Mouse (Mus musculus): ENCODE data around the gene Fam151b.

Gene Fam151b

GRCm38 (mm10) chr13:92483852-92484463 is at the start of gene Fam151b:
Gene Fam151b (minus strand): TSS chr13:92484015.
- peak; percentile 73 to 84 for DNase-seq (ENCODE audit: low spot score in 2 of 2)

DNA sequence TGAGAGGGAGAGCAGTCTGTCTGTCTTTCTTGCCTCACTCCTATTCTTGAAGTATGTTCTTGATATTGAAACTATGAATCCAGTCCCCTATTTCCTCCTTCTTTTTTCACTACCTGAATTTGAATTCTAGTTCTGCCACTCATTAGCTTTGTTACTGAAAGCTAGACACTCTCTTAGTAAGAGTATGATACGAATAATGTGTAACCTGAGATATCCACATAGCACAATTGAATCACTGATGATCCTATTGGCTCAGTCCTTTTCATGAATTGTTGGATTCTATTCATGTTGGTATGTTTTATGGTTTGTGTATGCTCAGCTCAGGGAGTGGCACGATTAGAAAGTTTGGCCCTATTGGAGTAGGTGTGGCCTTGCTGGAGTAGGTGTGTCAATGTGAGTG is 48.4 kb upstream of the Fam151b start:
- no peak for DNase-seq (ENCODE audit: low spot score in 2 of 2)

DNA sequence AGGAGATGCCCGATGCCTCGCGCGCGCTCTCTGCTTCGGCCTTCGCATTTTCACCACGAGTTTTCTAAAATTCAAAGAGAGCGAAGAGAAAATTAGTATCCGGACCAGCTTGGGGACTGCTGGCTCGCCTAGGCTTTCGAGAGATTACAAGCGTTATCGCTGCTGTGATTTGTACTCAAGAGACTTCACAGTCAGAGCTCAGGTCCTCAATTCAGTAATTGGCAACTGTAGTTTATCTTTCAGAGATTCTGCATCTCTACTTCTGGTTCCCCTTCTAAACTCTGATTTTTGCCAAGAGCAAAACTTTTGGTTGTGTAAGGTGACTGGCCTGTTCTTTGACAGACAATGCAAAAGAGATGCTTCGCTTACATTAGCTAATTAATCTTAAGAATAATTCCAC is 47.4 kb upstream of the Fam151b start:
- DNase-seq (ENCODE audit: low spot score in 2 of 2), result no peak

GRCm38 (mm10) chr13:92530721-92531211 is 47.0 kb upstream of the Fam151b start, which contains the start of gene Zfyve16:
Gene Zfyve16 (minus strand): TSS chr13:92530868.
- DNase-seq (ENCODE audit: low spot score in 2 of 2), result peak; percentile 96 to 97

- DNase-seq (ENCODE audit: low spot score in 2 of 2), result no peak
These were observed 46.3 kb upstream of the Fam151b start for GRCm38 (mm10) chr13:92529828-92530720.

DNA sequence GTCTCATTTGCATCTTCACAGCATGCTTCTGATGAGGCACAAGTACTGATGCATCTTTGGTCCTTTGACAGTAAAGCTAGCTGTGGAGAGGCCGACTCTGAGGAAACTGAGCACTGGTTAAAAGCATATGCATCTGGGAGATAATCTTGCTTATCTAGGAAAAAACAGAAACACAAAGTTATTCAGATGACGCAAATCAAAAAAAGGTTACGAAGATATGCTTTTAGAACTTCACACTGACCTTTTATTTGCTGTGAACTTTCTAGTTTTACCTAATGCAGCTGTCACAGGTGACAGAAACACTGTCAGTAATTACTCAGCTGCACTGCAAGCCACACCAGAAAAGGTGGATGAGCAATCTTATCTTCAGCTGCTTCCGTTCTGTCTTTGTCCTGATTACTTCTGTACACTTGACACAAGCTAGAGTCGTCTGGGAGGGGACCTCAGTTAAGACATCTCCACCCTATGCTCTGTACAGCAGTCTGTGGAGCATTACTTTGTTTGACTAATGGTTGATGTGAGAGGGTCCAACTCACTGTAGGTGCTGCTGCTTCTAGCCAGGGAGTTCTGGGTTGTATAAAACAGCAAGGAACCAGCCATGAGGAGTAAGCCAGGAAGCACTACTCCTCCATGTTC is 39.5 kb upstream of the Fam151b start:
- no peak for DNase-seq (ENCODE audit: low spot score in 2 of 2)

- no peak for DNase-seq (ENCODE audit: low spot score in 2 of 2)
These were observed 21.1 kb upstream of the Fam151b start for GRCm38 (mm10) chr13:92504871-92505270.

GRCm38 (mm10) chr13:92491923-92492322 is 8.1 kb upstream of the Fam151b start:
- DNase-seq (ENCODE audit: low spot score in 2 of 2), result no peak

GRCm38 (mm10) chr13:92490817-92491216 is 7.0 kb upstream of the Fam151b start:
- DNase-seq (ENCODE audit: low spot score in 2 of 2), result no peak

DNA sequence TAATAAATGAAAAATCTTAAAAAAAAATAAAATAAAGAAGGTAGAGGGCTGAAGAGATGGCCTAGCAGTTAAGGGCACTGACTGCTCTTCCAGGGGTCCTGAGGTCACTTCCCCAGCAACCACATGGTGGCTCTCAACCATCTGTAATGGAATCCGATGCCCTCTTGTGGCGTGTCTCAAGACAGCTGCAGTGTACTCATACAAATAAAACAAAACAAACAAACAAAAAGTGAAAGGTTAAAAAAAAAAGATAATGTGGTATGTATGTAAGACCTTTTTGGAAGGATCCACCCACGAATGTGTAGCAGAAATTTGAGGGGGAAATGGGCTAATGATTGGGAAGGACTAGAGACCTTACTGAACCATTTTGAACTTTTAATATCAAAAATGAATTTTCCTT is 467 bp downstream of the Fam151b start:
- DNase-seq (ENCODE audit: low spot score in 2 of 2), result peak; percentile 15 to 16

- DNase-seq (ENCODE audit: low spot score in 2 of 2), result no peak
These were observed 13.7 kb downstream of the Fam151b start for GRCm38 (mm10) chr13:92470151-92470550.

- no peak for DNase-seq (ENCODE audit: low spot score in 2 of 2)
These were observed 14.4 kb downstream of the Fam151b start for GRCm38 (mm10) chr13:92469381-92469780.

DNA sequence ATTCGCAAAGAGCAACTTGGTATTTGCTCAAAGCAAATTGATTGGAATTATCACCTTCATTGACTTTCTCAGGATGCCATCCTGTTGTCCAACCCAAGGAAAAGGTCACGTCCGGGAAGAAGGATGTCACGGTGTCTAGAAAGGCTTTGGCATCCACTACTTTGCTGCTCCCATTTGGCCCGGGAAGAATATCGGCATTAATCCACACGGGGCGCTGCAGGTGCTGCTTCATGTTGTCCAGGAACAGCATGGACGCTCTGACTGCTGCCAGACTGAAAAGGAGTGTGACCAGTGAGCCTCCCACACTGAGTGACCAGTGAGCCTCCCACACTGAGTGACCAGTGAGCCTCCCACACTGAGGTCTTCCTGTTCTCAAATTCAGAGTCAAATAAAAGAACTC is 15.9 kb downstream of the Fam151b start:
- no peak for DNase-seq (ENCODE audit: low spot score in 2 of 2)

DNA sequence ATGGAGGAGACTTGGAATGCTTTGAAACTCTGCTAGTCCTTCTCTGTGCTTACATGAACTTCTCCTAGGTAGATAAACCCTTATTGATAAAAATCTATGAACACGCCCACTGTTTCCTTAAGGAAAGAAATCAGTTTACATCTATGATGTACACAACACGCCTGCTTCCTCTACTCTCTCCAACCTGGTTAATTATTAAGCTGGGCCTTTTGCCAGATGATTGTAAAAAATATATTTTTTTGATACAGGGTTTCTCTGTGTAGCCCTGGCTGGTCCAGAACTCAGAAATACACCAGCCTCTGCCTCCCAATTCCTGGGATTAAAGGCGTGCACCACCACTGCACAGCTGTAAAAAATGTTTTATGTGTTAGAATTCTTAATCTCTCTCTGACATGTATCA is 19.1 kb downstream of the Fam151b start:
- no peak for DNase-seq (ENCODE audit: low spot score in 2 of 2)

DNA sequence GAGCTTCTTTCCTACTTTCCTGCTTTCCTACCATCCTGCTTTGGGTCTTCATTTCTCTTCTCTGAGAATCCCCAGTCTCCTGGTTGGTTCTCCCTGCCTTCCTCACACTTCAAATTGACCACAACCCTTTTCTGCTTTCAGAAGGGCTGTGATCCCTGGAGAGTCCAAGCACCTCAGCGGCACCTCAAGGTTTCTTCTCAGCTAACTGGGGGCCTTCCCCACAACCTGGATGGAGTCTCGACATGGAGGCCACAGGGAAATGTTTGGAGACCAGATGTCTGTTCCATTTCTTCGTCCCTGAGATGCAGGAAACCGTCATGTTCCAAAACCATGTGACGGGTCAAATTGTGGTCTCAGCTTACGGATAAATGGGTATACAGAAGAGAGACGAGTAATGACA is 36.9 kb downstream of the Fam151b start:
- no peak for DNase-seq (ENCODE audit: low spot score in 2 of 2)

DNA sequence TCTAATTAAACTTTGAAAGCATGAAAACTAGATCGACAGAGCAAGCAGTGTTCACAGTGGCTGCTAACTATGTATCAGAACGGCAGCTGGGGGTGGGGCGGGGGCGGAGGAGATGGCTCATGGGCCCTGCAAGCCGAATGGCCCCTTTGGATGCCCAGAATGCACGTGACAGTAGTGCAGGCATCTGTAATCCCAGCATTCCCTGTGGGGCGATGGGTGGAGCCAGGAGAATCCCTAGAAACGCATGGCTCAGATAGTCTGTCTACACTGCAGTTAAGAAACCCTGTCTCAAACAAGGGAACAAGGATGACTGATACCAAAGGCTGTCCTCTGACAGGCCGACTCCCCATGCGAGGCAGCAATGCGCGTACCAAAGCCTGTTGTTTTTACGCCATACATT is 43.5 kb downstream of the Fam151b start:
- DNase-seq (ENCODE audit: low spot score in 2 of 2), result no peak

GRCm38 (mm10) chr13:92438656-92439055 is 45.2 kb downstream of the Fam151b start:
- no peak for DNase-seq (ENCODE audit: low spot score in 2 of 2)

- no peak for DNase-seq (ENCODE audit: low spot score in 2 of 2)
These were observed 56.4 kb downstream of the Fam151b start for GRCm38 (mm10) chr13:92427351-92427855.

DNA sequence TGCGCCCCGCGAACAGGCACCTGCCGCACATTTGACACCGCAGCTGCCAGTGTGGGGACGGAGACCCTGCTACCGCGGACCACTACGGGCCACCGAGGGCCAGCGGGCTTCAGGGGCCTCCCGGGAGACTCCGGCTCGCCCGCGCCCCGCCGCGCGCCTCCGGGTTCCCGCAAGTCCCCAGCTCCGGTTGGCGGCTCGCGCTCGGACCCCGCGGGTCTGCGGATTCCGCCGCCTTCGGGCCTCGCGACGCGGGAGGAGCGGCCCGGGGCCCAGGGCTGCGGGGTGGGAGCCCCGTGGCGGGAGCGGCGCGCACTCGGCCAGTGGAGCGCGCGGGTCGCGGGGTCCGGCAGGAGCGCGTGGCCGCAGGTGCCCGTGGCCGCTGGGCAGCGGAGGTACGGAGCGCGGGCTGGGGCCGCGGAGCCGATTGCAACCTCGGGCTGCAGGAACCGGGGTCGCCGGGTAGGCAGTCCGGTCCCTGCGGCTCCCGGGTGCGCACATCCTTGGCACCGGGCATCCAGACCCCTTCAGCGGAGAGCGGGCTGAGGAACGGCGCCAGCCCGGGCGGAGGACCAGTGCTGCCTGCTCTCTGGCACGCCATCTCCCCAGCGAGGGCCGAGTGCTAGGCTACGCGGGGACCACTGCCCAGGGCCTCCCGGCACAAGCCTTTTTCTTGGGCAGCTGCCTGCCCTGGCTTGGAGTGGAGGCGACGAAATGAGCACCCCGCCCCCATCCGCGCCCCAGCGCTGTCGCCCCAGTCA is 57.3 kb downstream of the Fam151b start:
- peak in 1 of 2 experiments; percentile 12 for DNase-seq (ENCODE audit: low spot score in 2 of 2)

DNA sequence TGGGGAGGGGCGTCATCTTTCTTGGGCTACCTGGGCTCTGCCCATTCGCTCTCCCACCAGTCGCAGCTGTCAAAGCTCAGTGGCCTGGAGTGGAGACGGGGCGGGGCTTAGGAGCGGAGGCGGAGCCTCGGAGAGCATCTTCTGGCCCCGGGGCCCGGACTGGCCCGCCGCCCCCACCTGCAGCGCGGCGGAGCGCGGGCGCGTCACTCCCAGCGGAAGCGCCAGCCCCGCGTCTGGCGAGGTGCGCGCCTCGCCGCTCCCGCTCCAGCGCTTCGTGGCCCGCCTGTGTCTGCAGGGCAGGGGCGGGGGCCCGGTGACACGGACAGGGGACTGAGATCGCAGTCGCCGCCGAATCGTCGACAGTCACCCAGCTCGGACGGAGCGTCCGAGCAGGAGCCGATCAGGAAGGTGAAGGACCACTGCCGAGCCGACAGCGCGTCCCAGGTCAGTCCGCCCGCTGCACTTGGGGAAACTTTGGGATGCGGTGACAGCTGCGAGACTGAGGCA is 58.0 kb downstream of the Fam151b start, which contains the start of gene Ankrd34b:
Ankrd34b (plus strand) TSS at position 139 of the 507 bp plus-strand sequence.
- peak; percentile 16 to 42 for DNase-seq (ENCODE audit: low spot score in 2 of 2)

DNA sequence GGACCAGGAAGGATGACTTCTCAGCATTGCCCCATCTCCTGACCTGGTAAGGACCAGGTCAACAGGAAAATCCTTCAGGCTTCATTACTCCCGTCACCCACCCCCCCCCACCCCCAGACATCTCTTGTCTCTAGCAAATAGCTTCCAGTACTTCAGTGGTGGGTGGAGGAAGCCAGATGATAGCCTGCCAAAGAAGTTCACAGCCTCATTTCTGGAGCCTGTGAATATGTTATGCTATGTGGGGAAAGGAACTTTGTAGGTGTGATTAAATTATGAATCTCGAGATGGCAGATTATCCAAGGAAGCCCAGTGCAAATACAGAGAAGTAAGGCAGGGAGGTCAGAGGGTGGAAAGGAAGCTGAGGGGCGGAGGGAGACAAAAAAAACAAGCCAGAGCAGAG is 60.1 kb downstream of the Fam151b start:
- DNase-seq (ENCODE audit: low spot score in 2 of 2), result no peak
